In genomic region chr1:55661381-55661780, GRCm38 (mm10) we compare ENCODE assay signal across 28 mouse cellular contexts.
"Had no signal": no experiment of that assay in that cellular context is flagged by ENCODE, and none has a peak within 500 bp of the region (broad histone marks: within the 10 kb centered on the region; RNA-seq: fewer than 3 reads in every experiment).

No protein-coding gene starts in this region.

- H3K36me3 ChIP-seq: heart, embryonic 10.5 days; heart, embryonic 12.5 days; hindbrain, embryonic 10.5 days; hindbrain, embryonic 12.5 days; intestine, embryonic 15.5 days; limb, embryonic 10.5 days; limb, embryonic 12.5 days; liver, embryonic 13.5 days; liver, embryonic 15.5 days had no signal

- H3K4me1 ChIP-seq: heart, embryonic 10.5 days; heart, embryonic 12.5 days; intestine, embryonic 15.5 days; limb, embryonic 10.5 days; limb, embryonic 12.5 days; liver, embryonic 13.5 days; liver, embryonic 15.5 days had no signal

- H3K27me3 ChIP-seq: heart, embryonic 12.5 days; hindbrain, embryonic 12.5 days; intestine, embryonic 15.5 days; limb, embryonic 12.5 days; liver, embryonic 13.5 days; liver, embryonic 15.5 days had no signal

- H3K9ac ChIP-seq: heart, embryonic 12.5 days; hindbrain, embryonic 12.5 days; hindbrain, embryonic 14.5 days; intestine, embryonic 15.5 days; limb, embryonic 12.5 days; liver, embryonic 13.5 days; liver, embryonic 15.5 days; liver, postnatal 0 days had no signal

- DNase-seq: gastrocnemius, postnatal 14 days; gastrocnemius, postnatal 36 days; heart, adult 18-20 months; heart, postnatal 10 days; heart, postnatal 4 days; kidney, adult 18-20 months; kidney, adult 8-10 months; kidney, postnatal 10 days; kidney, postnatal 25 days; kidney, postnatal 4 days; liver; liver, embryonic 13.5 days; liver, postnatal 0 days had no signal

- H3K4me3 ChIP-seq: heart, embryonic 10.5 days; heart, embryonic 12.5 days; hindbrain, embryonic 10.5 days; hindbrain, embryonic 12.5 days; intestine, embryonic 15.5 days; layer of hippocampus, adult 2 months; left cerebral cortex, adult 2 months; limb, embryonic 10.5 days; limb, embryonic 12.5 days; liver, embryonic 13.5 days; liver, embryonic 15.5 days had no signal

- ATAC-seq: hindbrain, embryonic 16.5 days; inflammation-experienced regulatory T-cells, adult 6 months; intestine, embryonic 15.5 days; intestine, postnatal 0 days; liver, postnatal 0 days had no signal

- H3K9me3 ChIP-seq: heart, embryonic 10.5 days; heart, embryonic 12.5 days; hindbrain, embryonic 10.5 days; hindbrain, embryonic 12.5 days; intestine, embryonic 15.5 days; limb, embryonic 10.5 days; limb, embryonic 12.5 days; liver, embryonic 13.5 days; liver, embryonic 15.5 days had no signal

- H3K4me2 ChIP-seq: heart, embryonic 12.5 days; hindbrain, embryonic 12.5 days; hindbrain, embryonic 14.5 days; intestine, embryonic 15.5 days; limb, embryonic 12.5 days; liver, embryonic 11.5 days; liver, embryonic 13.5 days; liver, embryonic 15.5 days had no signal

- H3K27ac ChIP-seq: heart, embryonic 10.5 days; hindbrain, embryonic 10.5 days; hindbrain, embryonic 12.5 days; hindbrain, embryonic 14.5 days; intestine, embryonic 15.5 days; layer of hippocampus, adult 2 months; left cerebral cortex, adult 2 months; limb, embryonic 10.5 days; limb, embryonic 12.5 days; liver, embryonic 13.5 days; liver, embryonic 15.5 days had no signal
